Mouse (Mus musculus) spleen, postnatal 10 days (tissue): Measurements from ENCODE around the gene Slc12a5.
A peak's percentile ranks its signal among the peaks of the same experiment; 100 is the strongest.

Experiments
- DNase-seq, 2 experiments: peaks; one replicate each; pipeline ENCODE4 v3.0.0; 2021 to 2022; ENCODE audit warnings: low spot score in 2 of 2

Slc12a5 gene

GRCm38 (mm10) chr2:164947506-164947905 is 13.1 kb upstream of the Slc12a5 start:
- DNase-seq, result no peak

GRCm38 (mm10) chr2:164947930-164948329 is 12.7 kb upstream of the Slc12a5 start:
- peak in 1 of 2 experiments; percentile 28 for DNase-seq

GRCm38 (mm10) chr2:164948962-164949361 is 11.6 kb upstream of the Slc12a5 start:
- no peak for DNase-seq

GRCm38 (mm10) chr2:164950501-164950900 is 10.1 kb upstream of the Slc12a5 start:
- peak in 1 of 2 experiments; percentile 50 for DNase-seq

- DNase-seq, result peak in 1 of 2 experiments; percentile 33
These were observed 8.9 kb upstream of the Slc12a5 start for GRCm38 (mm10) chr2:164951745-164952144.

- DNase-seq, result peak in 1 of 2 experiments; percentile 33
These were observed 8.2 kb upstream of the Slc12a5 start for GRCm38 (mm10) chr2:164952448-164952847.

- peak; percentile 61 to 82 for DNase-seq
These were observed 7.4 kb upstream of the Slc12a5 start for GRCm38 (mm10) chr2:164953224-164953623.

- DNase-seq, result no peak
These were observed 4.9 kb upstream of the Slc12a5 start for GRCm38 (mm10) chr2:164955725-164956124.

- no peak for DNase-seq
These were observed 4.4 kb upstream of the Slc12a5 start for GRCm38 (mm10) chr2:164956195-164956594.

GRCm38 (mm10) chr2:164957548-164958315 is 2.9 kb upstream of the Slc12a5 start:
- DNase-seq, result no peak

GRCm38 (mm10) chr2:164961506-164962182 is 1.0 kb downstream of the Slc12a5 start:
- peak; percentile 55 to 86 for DNase-seq

GRCm38 (mm10) chr2:164962183-164962580 is 1.6 kb downstream of the Slc12a5 start:
- DNase-seq, result no peak

- no peak for DNase-seq
These were observed 3.8 kb downstream of the Slc12a5 start for GRCm38 (mm10) chr2:164964242-164964894.

- DNase-seq, result no peak
These were observed 4.4 kb downstream of the Slc12a5 start for GRCm38 (mm10) chr2:164964981-164965380.

- DNase-seq, result peak in 1 of 2 experiments; percentile 49
These were observed 5.8 kb downstream of the Slc12a5 start for GRCm38 (mm10) chr2:164966381-164966780.

GRCm38 (mm10) chr2:164967193-164967592 is 6.6 kb downstream of the Slc12a5 start:
- DNase-seq, result no peak

- no peak for DNase-seq
These were observed 7.3 kb downstream of the Slc12a5 start for GRCm38 (mm10) chr2:164967761-164968440.

- peak in 1 of 2 experiments; percentile 51 for DNase-seq
These were observed 7.8 kb downstream of the Slc12a5 start for GRCm38 (mm10) chr2:164968451-164968851.

- no peak for DNase-seq
These were observed 8.8 kb downstream of the Slc12a5 start for GRCm38 (mm10) chr2:164969348-164969781.

- DNase-seq, result no peak
These were observed 10.1 kb downstream of the Slc12a5 start for GRCm38 (mm10) chr2:164970631-164971196.

- no peak for DNase-seq
These were observed 12.0 kb downstream of the Slc12a5 start for GRCm38 (mm10) chr2:164972646-164973045.
